ENCODE assay signal across 8 mouse cellular contexts in genomic region chr5:30930121-30930520, GRCm38 (mm10). TPM values are rescaled to one million over a fixed set of nuclear protein-coding genes. Genes with fewer than 3 reads are reported as not detected.
DNase-seq lines count a peak whose midpoint lies in the region; ATAC-seq lines count a peak whose summit lies in the region.

No protein-coding gene starts in this region.

- peak; percentile 19 for ATAC-seq in activated CD4-positive, CD25-positive, alpha-beta regulatory T cell, adult 4 months
- peak; percentile 64; the same call in 1 of the 2 replicates for ATAC-seq in megakaryocyte progenitor cell, adult 5-6 weeks (replicated peaks; ENCODE audit: poor library complexity)

- peak; percentile 67 for DNase-seq in ovary, postnatal 14 days (ENCODE audit: low spot score)
- no peak for DNase-seq in ovary, postnatal 10 days (ENCODE audit: low spot score)
- peak; percentile 79 for DNase-seq in embryo, embryonic 11 days
- DNase-seq in heart, postnatal 4 days, result peak; percentile 89
- DNase-seq in layer of hippocampus, postnatal 25 days (ENCODE audit: extremely low spot score in 1 of 2, low spot score in 1 of 2), result peak; percentile 66 to 90
- peak; percentile 62 for DNase-seq in thymus, postnatal 25 days

RNA-seq across cellular contexts. Expression of gene Khk, which starts 8.9 kb away (rescaled TPM):
- polyA plus RNA-seq in activated CD4-positive, CD25-positive, alpha-beta regulatory T cell, adult 4 months (2017; shearing (Covaris generic)), result 10 to 100 TPM; 11.9 to 20.6 TPM
- total RNA-seq in heart, postnatal 4 days (2021), result 1 to 10 TPM; 6.4 to 9.2 TPM
- total RNA-seq in layer of hippocampus, postnatal 25 days (2021), result 10 to 100 TPM; 12.3 to 15.5 TPM
- 74.3 and 88.2 TPM in 2 replicates for total RNA-seq in megakaryocyte progenitor cell, adult 5-6 weeks (2015)
- total RNA-seq in megakaryocyte progenitor cell, adult 5-6 weeks (2017), result 62.2 and 82.9 TPM in 2 replicates

RNA-seq across cellular contexts. Expression of gene Cgref1, which starts 15.3 kb away (rescaled TPM):
- under 1 TPM in 1 of 2 experiments, not detected in 1; 0.50 TPM for polyA plus RNA-seq in activated CD4-positive, CD25-positive, alpha-beta regulatory T cell, adult 4 months (2017; shearing (Covaris generic))
- under 1 TPM; 0.67 to 0.77 TPM for total RNA-seq in heart, postnatal 4 days (2021)
- 10 to 100 TPM; 14.5 to 16.7 TPM for total RNA-seq in layer of hippocampus, postnatal 25 days (2021)
- not detected in 2 replicates for total RNA-seq in megakaryocyte progenitor cell, adult 5-6 weeks (2015)
- total RNA-seq in megakaryocyte progenitor cell, adult 5-6 weeks (2017), result 1.7 TPM in 1 of 2 replicates, not detected in the other

RNA-seq across cellular contexts. Expression of gene Emilin1, which starts 16.9 kb away (rescaled TPM):
- under 1 TPM; 0.33 to 0.42 TPM for polyA plus RNA-seq in activated CD4-positive, CD25-positive, alpha-beta regulatory T cell, adult 4 months (2017; shearing (Covaris generic))
- total RNA-seq in heart, postnatal 4 days (2021), result 10 to 100 TPM; 83.4 to 93.2 TPM
- 1 to 10 TPM; 2.5 to 3.4 TPM for total RNA-seq in layer of hippocampus, postnatal 25 days (2021)
- 49.7 and 64.5 TPM in 2 replicates for total RNA-seq in megakaryocyte progenitor cell, adult 5-6 weeks (2015)
- 98.6 and 99.3 TPM in 2 replicates for total RNA-seq in megakaryocyte progenitor cell, adult 5-6 weeks (2017)

RNA-seq across cellular contexts. Expression of gene Ost4, which starts 22.5 kb away (rescaled TPM):
- 100 to 1,000 TPM; 277 to 289 TPM for polyA plus RNA-seq in activated CD4-positive, CD25-positive, alpha-beta regulatory T cell, adult 4 months (2017; shearing (Covaris generic))
- 100 to 1,000 TPM; 170 TPM for total RNA-seq in heart, postnatal 4 days (2021)
- total RNA-seq in layer of hippocampus, postnatal 25 days (2021), result 100 to 1,000 TPM in 1 of 2 experiments, 10 to 100 TPM in 1; 92.7 to 101 TPM
- total RNA-seq in megakaryocyte progenitor cell, adult 5-6 weeks (2015), result 439 and 494 TPM in 2 replicates
- 259 and 297 TPM in 2 replicates for total RNA-seq in megakaryocyte progenitor cell, adult 5-6 weeks (2017)

RNA-seq across cellular contexts. Expression of gene Preb, which starts 30.0 kb away (rescaled TPM):
- polyA plus RNA-seq in activated CD4-positive, CD25-positive, alpha-beta regulatory T cell, adult 4 months (2017; shearing (Covaris generic)), result 10 to 100 TPM; 60.4 to 71.0 TPM
- 10 to 100 TPM; 62.3 to 68.4 TPM for total RNA-seq in heart, postnatal 4 days (2021)
- total RNA-seq in layer of hippocampus, postnatal 25 days (2021), result 100 to 1,000 TPM; 126 to 131 TPM
- total RNA-seq in megakaryocyte progenitor cell, adult 5-6 weeks (2015), result 53.5 and 54.6 TPM in 2 replicates
- 45.2 and 62.3 TPM in 2 replicates for total RNA-seq in megakaryocyte progenitor cell, adult 5-6 weeks (2017)

Comparison
In these comparisons a context has a peak if more than half of its experiments do, and no peak if none do; other contexts are left out.
1. RNA of gene Cgref1, which starts 15.3 kb away (total RNA-seq): 14.5 to 16.7 TPM in layer of hippocampus, postnatal 25 days; 1.7 TPM in megakaryocyte progenitor cell, adult 5-6 weeks and 0.67 to 0.77 TPM in heart, postnatal 4 days; every median in the first group is over 4 times any median in the second.
2. RNA of gene Emilin1, which starts 16.9 kb away (total RNA-seq): 49.7 to 99.3 TPM in megakaryocyte progenitor cell, adult 5-6 weeks and 83.4 to 93.2 TPM in heart, postnatal 4 days; 2.5 to 3.4 TPM in layer of hippocampus, postnatal 25 days; every median in the first group is over 10 times any median in the second.